Mouse (Mus musculus) cortical plate, adult 2 months (tissue): ENCODE results near the gene Taf8.

Experiments used
- CTCF ChIP-seq: fragments of 200-500 bp; IDR thresholded peaks from 2 replicates; pipeline ENCODE4 v1.5.1; 2011; ENCODE audit warnings: mild to moderate bottlenecking, control low read depth, low read length; ENCODE audit not compliant: insufficient read depth; ENCODE audit errors: extremely low read depth
- POLR2A ChIP-seq: fragments of 200-500 bp; IDR thresholded peaks from 2 replicates; pipeline ENCODE4 v1.6.1; 2011; ENCODE audit warnings: mild to moderate bottlenecking, low read length, control low read depth; ENCODE audit not compliant: insufficient read depth; ENCODE audit errors: extremely low read depth

DNA sequence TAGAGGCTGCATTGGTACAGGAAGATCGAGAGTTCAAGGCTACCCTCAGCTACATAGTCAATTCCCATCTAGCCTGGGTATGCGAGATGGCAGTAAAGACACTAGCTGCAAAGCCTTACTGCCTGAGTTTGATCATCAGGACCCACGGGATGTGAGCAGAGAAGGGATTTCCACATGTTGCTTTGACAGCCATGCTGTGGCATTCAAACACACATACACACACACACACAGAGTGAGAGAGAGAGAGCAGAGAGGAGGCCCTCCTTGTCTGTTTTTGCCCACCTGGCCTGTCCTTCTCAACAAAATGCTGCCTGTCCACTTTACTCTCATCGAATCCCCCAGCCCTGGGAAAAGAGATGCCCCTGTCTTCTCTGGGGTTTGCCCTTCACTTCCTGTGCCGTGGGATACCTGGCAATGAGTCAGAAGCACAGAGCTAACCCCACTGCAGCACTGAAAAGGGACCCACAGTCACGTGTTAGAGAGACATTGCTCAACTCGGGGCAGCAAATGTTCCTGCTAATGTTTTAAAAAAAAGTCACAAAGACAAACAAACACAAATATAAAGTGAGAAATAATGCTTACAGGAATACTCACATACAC, 41.1 kb upstream of the Taf8 start:
- no peak for TF ChIP-seq CTCF
- TF ChIP-seq POLR2A = no peak
